Mouse (Mus musculus) ES-E14 (cell line): Measurements from ENCODE around the gene Psmg1.
"Not testable (repeated sequence)": the region's sequence is repeated elsewhere in the genome, so short reads cannot be mapped to it uniquely, and the experiment has no call there.

Source experiments
- CHD2 ChIP-seq: IDR thresholded peaks from 2 replicates; pipeline ENCODE4 v1.6.1; 2014; ENCODE audit warnings: mild to moderate bottlenecking, low read depth, low read length, inconsistent platforms
- HCFC1 ChIP-seq: IDR thresholded peaks from 2 replicates; pipeline ENCODE4 v1.6.1; 2012; ENCODE audit warnings: low read length, inconsistent platforms, borderline replicate concordance; ENCODE audit not compliant: insufficient read depth
- MAFK ChIP-seq: IDR thresholded peaks from 2 replicates; pipeline ENCODE4 v1.6.1; 2014; ENCODE audit warnings: mild to moderate bottlenecking, low read depth, low read length, inconsistent platforms; ENCODE audit not compliant: insufficient read depth
- ZC3H11A ChIP-seq: IDR thresholded peaks from 2 replicates; pipeline ENCODE4 v1.6.1; 2012; ENCODE audit warnings: low read depth, mild to moderate bottlenecking, inconsistent platforms, low read length, borderline replicate concordance

DNA sequence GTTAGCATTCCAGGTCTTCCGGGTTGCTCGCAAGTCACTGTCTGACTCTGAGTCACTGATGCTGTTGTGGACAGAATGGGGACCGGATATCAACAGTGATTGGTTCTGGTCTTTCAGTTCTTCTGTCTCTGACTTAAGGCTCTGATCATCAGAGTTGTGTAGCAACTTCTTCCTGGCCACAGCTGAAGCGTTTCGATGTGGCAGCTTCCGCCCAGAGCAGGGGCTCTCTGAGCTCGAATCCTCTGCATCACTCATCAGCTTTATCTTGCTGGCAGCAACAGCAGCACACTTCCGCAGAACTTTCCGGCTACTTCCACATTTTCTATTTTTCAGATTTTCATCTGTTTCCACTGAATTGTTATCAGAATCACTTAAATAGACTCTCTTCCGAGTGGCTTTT is 13.5 kb upstream of the Psmg1 start:
- TF ChIP-seq ZC3H11A, CHD2, HCFC1, MAFK: not testable (repeated sequence)
